18 mouse cellular contexts compared by ENCODE assay signal in genomic region chr5:127874461-127874860, GRCm38 (mm10).
DNase-seq lines count a peak whose midpoint lies in the region; ATAC-seq lines count a peak whose summit lies in the region.
"Had no signal": no experiment of that assay in that cellular context is flagged by ENCODE, and none has a peak within 500 bp of the region (broad histone marks: within the 10 kb centered on the region; RNA-seq: fewer than 3 reads in every experiment).

No protein-coding gene starts in this region.

- 76% methylated on average over 6 of the region's 6 CpGs for WGBS in midbrain, embryonic 11.5 days
- WGBS in midbrain, embryonic 16.5 days = 70% methylated on average over 6 of the region's 6 CpGs

- H3K36me3 ChIP-seq in midbrain, embryonic 11.5 days (ENCODE audit: control insufficient read depth, insufficient read depth, low read length) = no peaks in the 10 kb centered on the region
- H3K36me3 ChIP-seq in midbrain, embryonic 16.5 days (ENCODE audit: control insufficient read depth, insufficient read depth, low read length) = no peaks in the 10 kb centered on the region
- H3K36me3 ChIP-seq: embryonic facial prominence, embryonic 10.5 days; embryonic facial prominence, embryonic 12.5 days; forebrain, embryonic 15.5 days had no signal

- no peak overlapping the region for H3K27ac ChIP-seq in midbrain, embryonic 11.5 days (ENCODE audit: low read depth, low read length)
- no peak overlapping the region for H3K27ac ChIP-seq in midbrain, embryonic 16.5 days (ENCODE audit: low read length)
- H3K27ac ChIP-seq: embryonic facial prominence, embryonic 10.5 days; embryonic facial prominence, embryonic 12.5 days; forebrain, embryonic 13.5 days; forebrain, embryonic 15.5 days had no signal

- H3K9ac ChIP-seq in midbrain, embryonic 11.5 days (ENCODE audit: low read length) = no peak overlapping the region
- no peak overlapping the region for H3K9ac ChIP-seq in midbrain, embryonic 16.5 days (ENCODE audit: low read depth, low read length)
- H3K9ac ChIP-seq: embryonic facial prominence, embryonic 12.5 days; forebrain, embryonic 13.5 days; forebrain, embryonic 15.5 days; forebrain, postnatal 0 days had no signal

- H3K4me3 ChIP-seq in midbrain, embryonic 11.5 days (ENCODE audit: low read depth, low read length) = no peak overlapping the region
- H3K4me3 ChIP-seq in midbrain, embryonic 16.5 days (ENCODE audit: low read depth, low read length) = no peak overlapping the region
- H3K4me3 ChIP-seq: embryonic facial prominence, embryonic 10.5 days; embryonic facial prominence, embryonic 12.5 days; forebrain, embryonic 13.5 days; forebrain, embryonic 15.5 days had no signal

- H3K27me3 ChIP-seq in midbrain, embryonic 11.5 days (ENCODE audit: control insufficient read depth, insufficient read depth, low read length) = no peaks in the 10 kb centered on the region
- no peaks in the 10 kb centered on the region for H3K27me3 ChIP-seq in midbrain, embryonic 16.5 days (ENCODE audit: control insufficient read depth, insufficient read depth, low read depth, low read length)
- H3K27me3 ChIP-seq: embryonic facial prominence, embryonic 12.5 days; forebrain, embryonic 13.5 days; forebrain, embryonic 15.5 days had no signal

- no peak for ATAC-seq in midbrain, embryonic 11.5 days (ENCODE audit: low FRiP score)
- ATAC-seq in midbrain, embryonic 16.5 days = no peak
- ATAC-seq: forebrain, embryonic 13.5 days; forebrain, embryonic 15.5 days; forebrain, postnatal 0 days had no signal

- H3K4me2 ChIP-seq in midbrain, embryonic 11.5 days = no peak overlapping the region
- no peak overlapping the region for H3K4me2 ChIP-seq in midbrain, embryonic 16.5 days (ENCODE audit: low read length)
- H3K4me2 ChIP-seq: embryonic facial prominence, embryonic 12.5 days; forebrain, embryonic 13.5 days; forebrain, embryonic 15.5 days had no signal

- peak; percentile 65 for DNase-seq in midbrain, embryonic 11.5 days (ENCODE audit: low spot score, missing footprints)
- DNase-seq in retina, postnatal 1 day = peak; percentile 63
- DNase-seq in spleen, adult 18-20 months = no peak
- DNase-seq in layer of hippocampus, adult 9-10 months (ENCODE audit: low spot score) = no peak
- DNase-seq: adrenal gland, adult 2 months; adrenal gland, postnatal 10 days; adrenal gland, postnatal 36 days; cerebellum, adult 11-12 months; cerebellum, adult 2 months; cerebellum, adult 9-10 months; cerebellum, postnatal 10 days; cerebellum, postnatal 25 days; forebrain, postnatal 0 days had no signal

- no peaks in the 10 kb centered on the region for H3K9me3 ChIP-seq in midbrain, embryonic 11.5 days (ENCODE audit: control insufficient read depth, low read length)
- no peaks in the 10 kb centered on the region for H3K9me3 ChIP-seq in midbrain, embryonic 16.5 days (replicated peaks; ENCODE audit: control insufficient read depth, low read length, poor library complexity, severe bottlenecking)
- H3K9me3 ChIP-seq: embryonic facial prominence, embryonic 10.5 days; embryonic facial prominence, embryonic 12.5 days; forebrain, embryonic 13.5 days; forebrain, embryonic 15.5 days had no signal

- no peaks in the 10 kb centered on the region for H3K4me1 ChIP-seq in midbrain, embryonic 11.5 days (ENCODE audit: control insufficient read depth, insufficient read depth, low read length)
- H3K4me1 ChIP-seq in midbrain, embryonic 16.5 days (ENCODE audit: control insufficient read depth, insufficient read depth, low read length) = no peaks in the 10 kb centered on the region
- H3K4me1 ChIP-seq: embryonic facial prominence, embryonic 10.5 days; embryonic facial prominence, embryonic 12.5 days; forebrain, embryonic 13.5 days; forebrain, embryonic 15.5 days had no signal

Comparison
In these comparisons a context has a peak if more than half of its experiments do, and no peak if none do; other contexts are left out.
1. DNase-seq: peak in midbrain, embryonic 11.5 days (single experiment) and retina, postnatal 1 day (single experiment); none in spleen, adult 18-20 months (0 of 2) and layer of hippocampus, adult 9-10 months (single experiment).